Mouse (Mus musculus) thymus, adult 2 months (tissue): ENCODE measurements at regions not wholly inside any gene's neighbourhood (a gene's known extent, or its start where the extent isn't known, plus 50 kb on each side); places are given as distances from the start of the nearest gene placed in this dataset.

Experiments
- CTCF ChIP-seq: fragments of 200-500 bp; IDR thresholded peaks from 2 replicates; pipeline ENCODE4 v1.5.1; 2012; ENCODE audit warnings: mild to moderate bottlenecking, control low read depth, low read length, moderate library complexity, borderline replicate concordance; ENCODE audit not compliant: control insufficient read depth, poor library complexity, insufficient read depth; ENCODE audit errors: extremely low read depth
- POLR2A ChIP-seq: fragments of 200-500 bp; IDR thresholded peaks from 2 replicates; pipeline ENCODE4 v1.6.1; 2012; ENCODE audit warnings: mild to moderate bottlenecking, low read length, control low read depth, moderate library complexity; ENCODE audit not compliant: control insufficient read depth, poor library complexity, insufficient read depth; ENCODE audit errors: extremely low read depth

GRCm38 (mm10) chr16:20800038-20800437, 65.7 kb upstream of the Thpo start:
- no peak for TF ChIP-seq CTCF
- TF ChIP-seq POLR2A = no peak
